Mouse (Mus musculus) lung, postnatal 25 days (tissue): Measurements from ENCODE around the gene Ube2b.

Source experiments
- DNase-seq: peaks from one replicate; pipeline ENCODE4 v3.0.0; 2022; ENCODE audit warnings: low spot score

The Ube2b gene

GRCm38 (mm10) chr11:52000290-52000962 is at the start of gene Ube2b:
Gene Ube2b (minus strand): TSS chr11:52000762.
- DNase-seq: peak; percentile 98

- no peak for DNase-seq
Observed at GRCm38 (mm10) chr11:52046446-52047165, 46.0 kb upstream of the Ube2b start.

GRCm38 (mm10) chr11:52044156-52044555 is 43.6 kb upstream of the Ube2b start:
- DNase-seq: no peak

GRCm38 (mm10) chr11:52043224-52043623 is 42.7 kb upstream of the Ube2b start:
- no peak for DNase-seq

GRCm38 (mm10) chr11:52037659-52038058 is 37.1 kb upstream of the Ube2b start:
- DNase-seq: no peak

- DNase-seq: no peak
Observed at GRCm38 (mm10) chr11:52035905-52036304, 35.3 kb upstream of the Ube2b start.

GRCm38 (mm10) chr11:52033953-52034352 is 33.4 kb upstream of the Ube2b start:
- DNase-seq: no peak

- DNase-seq: no peak
Observed at GRCm38 (mm10) chr11:52032356-52032755, 31.8 kb upstream of the Ube2b start.

GRCm38 (mm10) chr11:52018217-52018616 is 17.7 kb upstream of the Ube2b start:
- DNase-seq: no peak

GRCm38 (mm10) chr11:52011541-52011940 is 11.0 kb upstream of the Ube2b start:
- no peak for DNase-seq

GRCm38 (mm10) chr11:52011011-52011410 is 10.4 kb upstream of the Ube2b start:
- DNase-seq: no peak

GRCm38 (mm10) chr11:52005586-52005985 is 5.0 kb upstream of the Ube2b start:
- DNase-seq: no peak

GRCm38 (mm10) chr11:52003772-52004528 is 3.4 kb upstream of the Ube2b start, which contains the start of gene Cdkl3:
Gene Cdkl3 (plus strand): TSS chr11:52004221.
- peak; percentile 97 for DNase-seq

GRCm38 (mm10) chr11:52003505-52003771 is 2.9 kb upstream of the Ube2b start:
- DNase-seq: no peak

- DNase-seq: no peak
Observed at GRCm38 (mm10) chr11:52002842-52003504, 2.4 kb upstream of the Ube2b start.

- DNase-seq: no peak
Observed at GRCm38 (mm10) chr11:52001861-52002260, 1.3 kb upstream of the Ube2b start.

GRCm38 (mm10) chr11:52001341-52001740 is 779 bp upstream of the Ube2b start:
- no peak for DNase-seq

GRCm38 (mm10) chr11:51999611-52000289 is 812 bp downstream of the Ube2b start:
- peak; percentile 68 for DNase-seq

- DNase-seq: no peak
Observed at GRCm38 (mm10) chr11:51971644-51972043, 28.9 kb downstream of the Ube2b start.

GRCm38 (mm10) chr11:51969511-51969910 is 31.1 kb downstream of the Ube2b start:
- no peak for DNase-seq

- DNase-seq: no peak
Observed at GRCm38 (mm10) chr11:51968896-51969295, 31.7 kb downstream of the Ube2b start.
